Mouse (Mus musculus): Measurements from ENCODE around the gene Ncoa7. TPM values are rescaled to one million over a fixed set of nuclear protein-coding genes. Genes with fewer than 3 reads are reported as not detected.
A peak's percentile ranks its signal among the peaks of the same experiment; 100 is the strongest.

Ncoa7 gene
- polyA plus RNA-seq, 1 experiment: 3.9 TPM

DNA sequence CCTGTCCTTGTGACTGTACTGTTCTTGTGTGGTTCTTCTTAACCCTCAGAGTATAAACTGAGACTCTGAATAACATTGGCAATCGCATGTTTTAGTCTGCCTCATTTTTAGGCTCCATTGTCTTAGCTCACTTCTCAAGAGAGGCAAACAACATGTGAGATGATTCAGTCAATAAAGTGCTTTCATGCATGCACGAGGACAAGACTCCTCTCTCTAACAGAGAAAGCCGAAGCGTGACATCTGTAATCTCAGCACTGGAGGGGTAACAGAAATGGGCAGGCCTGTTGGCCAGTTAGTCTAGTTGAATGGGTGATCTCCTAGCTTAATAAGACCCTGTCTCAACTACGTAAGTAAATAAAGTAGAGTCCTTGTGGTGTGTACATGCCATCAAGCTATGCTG is 95.1 kb downstream of the Ncoa7 start:
- Histone ChIP-seq H3ac (ENCODE audit: control insufficient read depth, insufficient read length, low read depth) (no peak overlapping the region), H3K36me3 (ENCODE audit: control insufficient read depth, insufficient read depth) (no peaks in the 10 kb centered on the region), H3K27me3 (ENCODE audit: control insufficient read depth, insufficient read depth, insufficient read length) (no peaks in the 10 kb centered on the region), H3K79me3 (ENCODE audit: low read depth) (peaks cover 3% of the 10 kb centered on the region), H3K4me3 (ENCODE audit: insufficient read depth, poor library complexity, severe bottlenecking) (no peak overlapping the region), H3K79me2 (ENCODE audit: control insufficient read depth, insufficient read depth) (no peaks in the 10 kb centered on the region)
- TF ChIP-seq CTCF (IDR thresholded peaks at IDR 0.05; ENCODE audit: control insufficient read depth, insufficient read depth, insufficient read length) (no peak), MAX (IDR thresholded peaks at IDR 0.05) (no peak), MYOD1 (IDR thresholded peaks at IDR 0.05; ENCODE audit: control insufficient read depth, insufficient read length, low read depth) (no peak), USF1 (IDR thresholded peaks at IDR 0.05; ENCODE audit: low read depth) (no peak), MYOG (IDR thresholded peaks at IDR 0.05; ENCODE audit: control insufficient read depth, extremely low read depth, insufficient read length) (no peak), FOSL1 (IDR thresholded peaks at IDR 0.05; ENCODE audit: insufficient read depth, low read length, poor library complexity, severe bottlenecking) (no peak), CEBPB (IDR thresholded peaks at IDR 0.05; ENCODE audit: low read depth) (no peak)

GRCm38 (mm10) chr10:30702663-30703062 is 100.5 kb downstream of the Ncoa7 start:
- no peak for TF ChIP-seq MYOD1 (IDR thresholded peaks at IDR 0.05; ENCODE audit: control insufficient read depth, insufficient read length, low read depth)
- no peak for TF ChIP-seq CTCF (IDR thresholded peaks at IDR 0.05; ENCODE audit: control insufficient read depth, insufficient read depth, insufficient read length)
- TF ChIP-seq MAX (IDR thresholded peaks at IDR 0.05): no peak
- TF ChIP-seq CEBPB (IDR thresholded peaks at IDR 0.05; ENCODE audit: low read depth): no peak
- TF ChIP-seq FOSL1 (IDR thresholded peaks at IDR 0.05; ENCODE audit: insufficient read depth, low read length, poor library complexity, severe bottlenecking): no peak
- TF ChIP-seq MYOG (IDR thresholded peaks at IDR 0.05; ENCODE audit: control insufficient read depth, extremely low read depth, insufficient read length): no peak
- no peak for TF ChIP-seq USF1 (IDR thresholded peaks at IDR 0.05; ENCODE audit: low read depth)
- Histone ChIP-seq H3K4me3 (ENCODE audit: insufficient read depth, poor library complexity, severe bottlenecking) (no peak overlapping the region), H3ac (ENCODE audit: control insufficient read depth, insufficient read length, low read depth) (no peak overlapping the region), H3K36me3 (ENCODE audit: control insufficient read depth, insufficient read depth) (no peaks in the 10 kb centered on the region), H3K27me3 (ENCODE audit: control insufficient read depth, insufficient read depth, insufficient read length) (no peaks in the 10 kb centered on the region), H3K79me2 (ENCODE audit: control insufficient read depth, insufficient read depth) (no peaks in the 10 kb centered on the region), H3K79me3 (ENCODE audit: low read depth) (no peaks in the 10 kb centered on the region)

DNA sequence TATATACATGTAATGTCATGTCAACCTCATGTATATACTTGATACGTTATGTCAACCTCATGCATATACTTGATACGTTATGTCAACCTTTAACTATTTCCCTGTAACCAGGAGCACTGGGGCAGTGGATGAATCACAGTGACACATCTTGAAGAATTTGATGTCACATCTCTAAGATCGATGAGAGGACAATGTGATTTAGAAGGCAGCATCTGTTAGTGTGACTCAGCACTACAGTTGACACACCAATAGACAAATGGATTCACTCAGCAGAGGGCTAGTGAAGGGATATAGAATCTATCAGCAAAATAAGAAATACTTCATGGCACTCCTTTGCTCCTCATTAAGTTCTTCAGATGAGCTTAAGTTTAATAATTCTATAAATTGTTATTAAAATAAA is 116.3 kb downstream of the Ncoa7 start:
- no peak overlapping the region for H3ac ChIP-seq (ENCODE audit: control insufficient read depth, insufficient read length, low read depth)
- peak; percentile 90 for TF ChIP-seq MYOD1 (IDR thresholded peaks at IDR 0.05; ENCODE audit: control insufficient read depth, insufficient read length, low read depth)
- TF ChIP-seq MAX (IDR thresholded peaks at IDR 0.05): no peak
- H3K36me3 ChIP-seq (ENCODE audit: control insufficient read depth, insufficient read depth): peaks cover 21% of the 10 kb centered on the region
- no peaks in the 10 kb centered on the region for H3K27me3 ChIP-seq (ENCODE audit: control insufficient read depth, insufficient read depth, insufficient read length)
- H3K79me3 ChIP-seq (ENCODE audit: low read depth): no peaks in the 10 kb centered on the region
- H3K4me3 ChIP-seq (ENCODE audit: insufficient read depth, poor library complexity, severe bottlenecking): no peak overlapping the region
- H3K79me2 ChIP-seq (ENCODE audit: control insufficient read depth, insufficient read depth): no peaks in the 10 kb centered on the region

DNA sequence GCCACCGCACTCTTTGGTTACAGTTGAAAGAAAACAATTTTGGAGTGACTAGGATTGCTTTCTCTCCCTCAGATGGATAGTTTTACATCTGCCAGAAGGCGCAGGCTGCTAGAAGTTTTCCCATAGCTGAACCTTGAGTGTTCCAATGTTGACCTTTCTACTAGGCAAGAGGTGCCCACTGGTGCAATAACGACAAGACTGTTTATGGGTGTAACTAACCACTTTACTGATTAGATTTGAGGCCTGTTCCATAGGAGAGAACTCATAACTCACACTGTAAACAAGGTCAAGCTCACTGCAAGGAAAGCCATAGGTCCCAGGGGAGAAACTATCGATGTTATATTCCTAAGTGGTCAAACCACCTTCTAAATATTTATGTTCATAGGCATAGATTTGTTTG is 119.7 kb downstream of the Ncoa7 start:
- Histone ChIP-seq H3ac (ENCODE audit: control insufficient read depth, insufficient read length, low read depth) (no peak overlapping the region), H3K36me3 (ENCODE audit: control insufficient read depth, insufficient read depth) (peaks cover 6% of the 10 kb centered on the region), H3K4me3 (ENCODE audit: insufficient read depth, poor library complexity, severe bottlenecking) (no peak overlapping the region), H3K27me3 (ENCODE audit: control insufficient read depth, insufficient read depth, insufficient read length) (no peaks in the 10 kb centered on the region), H3K79me3 (ENCODE audit: low read depth) (no peaks in the 10 kb centered on the region), H3K79me2 (ENCODE audit: control insufficient read depth, insufficient read depth) (no peaks in the 10 kb centered on the region)
- TF ChIP-seq MYOD1 (IDR thresholded peaks at IDR 0.05; ENCODE audit: control insufficient read depth, insufficient read length, low read depth): no peak
- no peak for TF ChIP-seq MAX (IDR thresholded peaks at IDR 0.05)
- no peak for TF ChIP-seq FOSL1 (IDR thresholded peaks at IDR 0.05; ENCODE audit: insufficient read depth, low read length, poor library complexity, severe bottlenecking)
- no peak for TF ChIP-seq MYOG (IDR thresholded peaks at IDR 0.05; ENCODE audit: control insufficient read depth, extremely low read depth, insufficient read length)
- no peak for TF ChIP-seq CEBPB (IDR thresholded peaks at IDR 0.05; ENCODE audit: low read depth)
- no peak for TF ChIP-seq CTCF (IDR thresholded peaks at IDR 0.05; ENCODE audit: control insufficient read depth, insufficient read depth, insufficient read length)
- TF ChIP-seq USF1 (IDR thresholded peaks at IDR 0.05; ENCODE audit: low read depth): no peak

GRCm38 (mm10) chr10:30679756-30680155 is 123.4 kb downstream of the Ncoa7 start:
- H3K79me2 ChIP-seq (ENCODE audit: control insufficient read depth, insufficient read depth): no peaks in the 10 kb centered on the region
- H3ac ChIP-seq (ENCODE audit: control insufficient read depth, insufficient read length, low read depth): no peak overlapping the region
- no peak overlapping the region for H3K4me3 ChIP-seq (ENCODE audit: insufficient read depth, poor library complexity, severe bottlenecking)
- no peaks in the 10 kb centered on the region for H3K79me3 ChIP-seq (ENCODE audit: low read depth)
- no peak for TF ChIP-seq MYOD1 (IDR thresholded peaks at IDR 0.05; ENCODE audit: control insufficient read depth, insufficient read length, low read depth)
- TF ChIP-seq CTCF (IDR thresholded peaks at IDR 0.05; ENCODE audit: control insufficient read depth, insufficient read depth, insufficient read length): no peak
- no peak for TF ChIP-seq USF1 (IDR thresholded peaks at IDR 0.05; ENCODE audit: low read depth)
- no peak for TF ChIP-seq FOSL1 (IDR thresholded peaks at IDR 0.05; ENCODE audit: insufficient read depth, low read length, poor library complexity, severe bottlenecking)
- no peak for TF ChIP-seq MAX (IDR thresholded peaks at IDR 0.05)
- no peak for TF ChIP-seq MYOG (IDR thresholded peaks at IDR 0.05; ENCODE audit: control insufficient read depth, extremely low read depth, insufficient read length)
- no peak for TF ChIP-seq CEBPB (IDR thresholded peaks at IDR 0.05; ENCODE audit: low read depth)
- peaks cover 4% of the 10 kb centered on the region for H3K36me3 ChIP-seq (ENCODE audit: control insufficient read depth, insufficient read depth)
- H3K27me3 ChIP-seq (ENCODE audit: control insufficient read depth, insufficient read depth, insufficient read length): no peaks in the 10 kb centered on the region

DNA sequence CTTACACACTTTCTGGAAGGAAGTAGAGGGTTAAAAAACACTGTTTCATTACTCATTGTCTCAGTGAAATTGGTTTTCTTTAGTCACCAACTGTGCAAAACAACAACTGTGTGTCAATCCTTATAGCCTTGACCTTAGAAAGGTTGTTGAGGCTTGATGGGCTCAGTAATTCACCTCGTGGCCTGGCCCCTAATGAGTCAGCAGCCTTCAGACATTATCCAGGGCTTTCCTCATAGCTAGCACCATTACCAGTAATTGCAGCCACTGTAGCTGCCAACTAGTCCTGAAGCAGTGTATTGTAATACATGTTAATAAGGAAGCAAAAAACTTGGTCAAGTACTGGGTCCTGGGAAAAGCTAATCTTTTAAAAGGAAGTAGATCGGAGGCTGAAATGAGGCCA is 125.1 kb downstream of the Ncoa7 start:
- Histone ChIP-seq H3ac (ENCODE audit: control insufficient read depth, insufficient read length, low read depth) (no peak overlapping the region), H3K4me3 (ENCODE audit: insufficient read depth, poor library complexity, severe bottlenecking) (no peak overlapping the region), H3K27me3 (ENCODE audit: control insufficient read depth, insufficient read depth, insufficient read length) (no peaks in the 10 kb centered on the region), H3K79me3 (ENCODE audit: low read depth) (no peaks in the 10 kb centered on the region), H3K79me2 (ENCODE audit: control insufficient read depth, insufficient read depth) (no peaks in the 10 kb centered on the region), H3K36me3 (ENCODE audit: control insufficient read depth, insufficient read depth) (peaks cover 9% of the 10 kb centered on the region)
- TF ChIP-seq CTCF (IDR thresholded peaks at IDR 0.05; ENCODE audit: control insufficient read depth, insufficient read depth, insufficient read length) (no peak), MAX (IDR thresholded peaks at IDR 0.05) (no peak)

Measured in C2C12 (cell line).